Mouse (Mus musculus): ENCODE data around the gene Lmbr1. TPM values are rescaled to one million over a fixed set of nuclear protein-coding genes. Genes with fewer than 3 reads are reported as not detected.

The Lmbr1 gene
- polyA plus RNA-seq, 1 experiment: 1.8 TPM

GRCm38 (mm10) chr5:29253876-29254275 lies 124.3 kb downstream of the Lmbr1 start:
- H3K36me3 ChIP-seq (ENCODE audit: control insufficient read depth, insufficient read depth): no peaks in the 10 kb centered on the region
- no peak overlapping the region for H3K4me3 ChIP-seq (ENCODE audit: insufficient read depth, poor library complexity, severe bottlenecking)
- H3K79me3 ChIP-seq (ENCODE audit: low read depth): no peaks in the 10 kb centered on the region
- no peaks in the 10 kb centered on the region for H3K27me3 ChIP-seq (ENCODE audit: control insufficient read depth, insufficient read depth, insufficient read length)
- H3ac ChIP-seq (ENCODE audit: control insufficient read depth, insufficient read length, low read depth): no peak overlapping the region
- H3K79me2 ChIP-seq (ENCODE audit: control insufficient read depth, insufficient read depth): no peaks in the 10 kb centered on the region
- no peak for TF ChIP-seq USF1 (IDR thresholded peaks at IDR 0.05; ENCODE audit: low read depth)
- no peak for TF ChIP-seq CTCF (IDR thresholded peaks at IDR 0.05; ENCODE audit: control insufficient read depth, insufficient read depth, insufficient read length)
- TF ChIP-seq MAX (IDR thresholded peaks at IDR 0.05): no peak
- TF ChIP-seq CEBPB (IDR thresholded peaks at IDR 0.05; ENCODE audit: low read depth): no peak
- no peak for TF ChIP-seq FOSL1 (IDR thresholded peaks at IDR 0.05; ENCODE audit: insufficient read depth, low read length, poor library complexity, severe bottlenecking)
- no peak for TF ChIP-seq MYOD1 (IDR thresholded peaks at IDR 0.05; ENCODE audit: control insufficient read depth, insufficient read length, low read depth)
- TF ChIP-seq MYOG (IDR thresholded peaks at IDR 0.05; ENCODE audit: control insufficient read depth, extremely low read depth, insufficient read length): no peak

- TF ChIP-seq USF1 (IDR thresholded peaks at IDR 0.05; ENCODE audit: low read depth) (no peak), FOSL1 (IDR thresholded peaks at IDR 0.05; ENCODE audit: insufficient read depth, low read length, poor library complexity, severe bottlenecking) (no peak), MYOD1 (IDR thresholded peaks at IDR 0.05; ENCODE audit: control insufficient read depth, insufficient read length, low read depth) (no peak), MYOG (IDR thresholded peaks at IDR 0.05; ENCODE audit: control insufficient read depth, extremely low read depth, insufficient read length) (no peak), MAX (IDR thresholded peaks at IDR 0.05) (no peak), CEBPB (IDR thresholded peaks at IDR 0.05; ENCODE audit: low read depth) (no peak), CTCF (IDR thresholded peaks at IDR 0.05; ENCODE audit: control insufficient read depth, insufficient read depth, insufficient read length) (no peak)
- Histone ChIP-seq H3K4me3 (ENCODE audit: insufficient read depth, poor library complexity, severe bottlenecking) (no peak overlapping the region), H3K27me3 (ENCODE audit: control insufficient read depth, insufficient read depth, insufficient read length) (no peaks in the 10 kb centered on the region), H3K36me3 (ENCODE audit: control insufficient read depth, insufficient read depth) (no peaks in the 10 kb centered on the region), H3K79me3 (ENCODE audit: low read depth) (no peaks in the 10 kb centered on the region), H3K79me2 (ENCODE audit: control insufficient read depth, insufficient read depth) (no peaks in the 10 kb centered on the region), H3ac (ENCODE audit: control insufficient read depth, insufficient read length, low read depth) (no peak overlapping the region)
These were observed 126.7 kb downstream of the Lmbr1 start for GRCm38 (mm10) chr5:29251496-29251873.

- H3K36me3 ChIP-seq (ENCODE audit: control insufficient read depth, insufficient read depth): no peaks in the 10 kb centered on the region
- H3ac ChIP-seq (ENCODE audit: control insufficient read depth, insufficient read length, low read depth): no peak overlapping the region
- no peaks in the 10 kb centered on the region for H3K79me3 ChIP-seq (ENCODE audit: low read depth)
- TF ChIP-seq CEBPB (IDR thresholded peaks at IDR 0.05; ENCODE audit: low read depth) (no peak), USF1 (IDR thresholded peaks at IDR 0.05; ENCODE audit: low read depth) (peak; percentile 48), MAX (IDR thresholded peaks at IDR 0.05) (no peak), FOSL1 (IDR thresholded peaks at IDR 0.05; ENCODE audit: insufficient read depth, low read length, poor library complexity, severe bottlenecking) (peak; percentile 5), MYOG (IDR thresholded peaks at IDR 0.05; ENCODE audit: control insufficient read depth, extremely low read depth, insufficient read length) (no peak), MYOD1 (IDR thresholded peaks at IDR 0.05; ENCODE audit: control insufficient read depth, insufficient read length, low read depth) (peak; percentile 81), CTCF (IDR thresholded peaks at IDR 0.05; ENCODE audit: control insufficient read depth, insufficient read depth, insufficient read length) (no peak)
- H3K79me2 ChIP-seq (ENCODE audit: control insufficient read depth, insufficient read depth): no peaks in the 10 kb centered on the region
- no peak overlapping the region for H3K4me3 ChIP-seq (ENCODE audit: insufficient read depth, poor library complexity, severe bottlenecking)
- H3K27me3 ChIP-seq (ENCODE audit: control insufficient read depth, insufficient read depth, insufficient read length): no peaks in the 10 kb centered on the region
These were observed 127.2 kb downstream of the Lmbr1 start for GRCm38 (mm10) chr5:29250795-29251495.

GRCm38 (mm10) chr5:29244769-29245168 lies 133.4 kb downstream of the Lmbr1 start:
- TF ChIP-seq MAX (IDR thresholded peaks at IDR 0.05) (no peak), FOSL1 (IDR thresholded peaks at IDR 0.05; ENCODE audit: insufficient read depth, low read length, poor library complexity, severe bottlenecking) (no peak), MYOG (IDR thresholded peaks at IDR 0.05; ENCODE audit: control insufficient read depth, extremely low read depth, insufficient read length) (no peak), USF1 (IDR thresholded peaks at IDR 0.05; ENCODE audit: low read depth) (no peak), CTCF (IDR thresholded peaks at IDR 0.05; ENCODE audit: control insufficient read depth, insufficient read depth, insufficient read length) (no peak), MYOD1 (IDR thresholded peaks at IDR 0.05; ENCODE audit: control insufficient read depth, insufficient read length, low read depth) (no peak), CEBPB (IDR thresholded peaks at IDR 0.05; ENCODE audit: low read depth) (no peak)
- H3K4me3 ChIP-seq (ENCODE audit: insufficient read depth, poor library complexity, severe bottlenecking): no peak overlapping the region
- no peaks in the 10 kb centered on the region for H3K27me3 ChIP-seq (ENCODE audit: control insufficient read depth, insufficient read depth, insufficient read length)
- H3K79me3 ChIP-seq (ENCODE audit: low read depth): no peaks in the 10 kb centered on the region
- no peaks in the 10 kb centered on the region for H3K79me2 ChIP-seq (ENCODE audit: control insufficient read depth, insufficient read depth)
- no peaks in the 10 kb centered on the region for H3K36me3 ChIP-seq (ENCODE audit: control insufficient read depth, insufficient read depth)
- no peak overlapping the region for H3ac ChIP-seq (ENCODE audit: control insufficient read depth, insufficient read length, low read depth)

GRCm38 (mm10) chr5:29238379-29238778 lies 139.8 kb downstream of the Lmbr1 start:
- Histone ChIP-seq H3K27me3 (ENCODE audit: control insufficient read depth, insufficient read depth, insufficient read length) (no peaks in the 10 kb centered on the region), H3K36me3 (ENCODE audit: control insufficient read depth, insufficient read depth) (no peaks in the 10 kb centered on the region), H3ac (ENCODE audit: control insufficient read depth, insufficient read length, low read depth) (no peak overlapping the region), H3K4me3 (ENCODE audit: insufficient read depth, poor library complexity, severe bottlenecking) (no peak overlapping the region), H3K79me3 (ENCODE audit: low read depth) (no peaks in the 10 kb centered on the region), H3K79me2 (ENCODE audit: control insufficient read depth, insufficient read depth) (no peaks in the 10 kb centered on the region)
- TF ChIP-seq MAX (IDR thresholded peaks at IDR 0.05) (no peak), CEBPB (IDR thresholded peaks at IDR 0.05; ENCODE audit: low read depth) (no peak), FOSL1 (IDR thresholded peaks at IDR 0.05; ENCODE audit: insufficient read depth, low read length, poor library complexity, severe bottlenecking) (no peak), CTCF (IDR thresholded peaks at IDR 0.05; ENCODE audit: control insufficient read depth, insufficient read depth, insufficient read length) (no peak), MYOG (IDR thresholded peaks at IDR 0.05; ENCODE audit: control insufficient read depth, extremely low read depth, insufficient read length) (no peak), USF1 (IDR thresholded peaks at IDR 0.05; ENCODE audit: low read depth) (no peak), MYOD1 (IDR thresholded peaks at IDR 0.05; ENCODE audit: control insufficient read depth, insufficient read length, low read depth) (no peak)
